Mouse (Mus musculus): ENCODE data around the gene Cd40. TPM values are rescaled to one million over a fixed set of nuclear protein-coding genes. Genes with fewer than 3 reads are reported as not detected.

Cd40 gene
- 8.3 and 9.7 TPM in 2 replicates for polyA plus RNA-seq (2014; fragmentation: Nextera tagmentation; extraction: Ambion mirVana)

GRCm38 (mm10) chr2:165054888-165055852, at the start of gene Cd40:
Gene Cd40 (plus strand): TSS chr2:165055627.
- H3K9me3 ChIP-seq (ENCODE audit: control insufficient read depth, low read depth, low read length): no peaks in the 10 kb centered on the region
- H3K4me1 ChIP-seq (ENCODE audit: control insufficient read depth, insufficient read depth, low read length): no peaks in the 10 kb centered on the region
- peak within 1 kb of the TSS; percentile 27 for H3K4me3 ChIP-seq (ENCODE audit: low read depth, low read length)
- 11% methylated on average over 25 of the region's 25 CpGs for WGBS
- H3K36me3 ChIP-seq (ENCODE audit: control insufficient read depth, insufficient read depth, low read length): no peaks in the 10 kb centered on the region
- H3K9ac ChIP-seq (replicated peaks; ENCODE audit: low read depth, low read length): no peak within 1 kb of the TSS
- H3K4me2 ChIP-seq (replicated peaks; ENCODE audit: low read depth, low read length): peak within 1 kb of the TSS; percentile 48
- H3K27me3 ChIP-seq (ENCODE audit: control insufficient read depth, insufficient read depth, low read length): no peaks in the 10 kb centered on the region
- peak; percentile 76 for ATAC-seq (ENCODE audit: insufficient number of reproducible peaks, insufficient read depth, low FRiP score, low read depth)
- H3K27ac ChIP-seq (ENCODE audit: low read length): no peak within 1 kb of the TSS

GRCm38 (mm10) chr2:165006813-165007212, 48.6 kb upstream of the Cd40 start:
- no peak for ATAC-seq (ENCODE audit: insufficient number of reproducible peaks, insufficient read depth, low FRiP score, low read depth)
- H3K4me1 ChIP-seq (ENCODE audit: control insufficient read depth, insufficient read depth, low read length): no peaks in the 10 kb centered on the region

GRCm38 (mm10) chr2:165007986-165008385, 47.4 kb upstream of the Cd40 start:
- no peak for ATAC-seq (ENCODE audit: insufficient number of reproducible peaks, insufficient read depth, low FRiP score, low read depth)
- H3K4me3 ChIP-seq (ENCODE audit: low read depth, low read length): no peak overlapping the region
- H3K27me3 ChIP-seq (ENCODE audit: control insufficient read depth, insufficient read depth, low read length): no peaks in the 10 kb centered on the region
- peaks cover 96% of the 10 kb centered on the region for H3K36me3 ChIP-seq (ENCODE audit: control insufficient read depth, insufficient read depth, low read length)
- no peak overlapping the region for H3K4me2 ChIP-seq (replicated peaks; ENCODE audit: low read depth, low read length)
- WGBS: 100% methylated on average over 1 of the region's 1 CpGs
- H3K4me1 ChIP-seq (ENCODE audit: control insufficient read depth, insufficient read depth, low read length): no peaks in the 10 kb centered on the region
- no peak overlapping the region for H3K27ac ChIP-seq (ENCODE audit: low read length)
- H3K9ac ChIP-seq (replicated peaks; ENCODE audit: low read depth, low read length): no peak overlapping the region
- H3K9me3 ChIP-seq (ENCODE audit: control insufficient read depth, low read depth, low read length): no peaks in the 10 kb centered on the region

More at GRCm38 (mm10) chr2:165006813-165007212, 48.6 kb upstream of the Cd40 start:
- Histone ChIP-seq H3K27me3 (ENCODE audit: control insufficient read depth, insufficient read depth, low read length) (no peaks in the 10 kb centered on the region), H3K4me3 (ENCODE audit: low read depth, low read length) (no peak overlapping the region), H3K36me3 (ENCODE audit: control insufficient read depth, insufficient read depth, low read length) (peaks cover 96% of the 10 kb centered on the region), H3K9ac (replicated peaks; ENCODE audit: low read depth, low read length) (no peak overlapping the region), H3K9me3 (ENCODE audit: control insufficient read depth, low read depth, low read length) (no peaks in the 10 kb centered on the region), H3K27ac (ENCODE audit: low read length) (no peak overlapping the region), H3K4me2 (replicated peaks; ENCODE audit: low read depth, low read length) (no peak overlapping the region)
- WGBS: 91% methylated on average over 4 of the region's 4 CpGs

GRCm38 (mm10) chr2:165009161-165009560, 46.3 kb upstream of the Cd40 start:
- no peak overlapping the region for H3K4me2 ChIP-seq (replicated peaks; ENCODE audit: low read depth, low read length)
- no peak overlapping the region for H3K4me3 ChIP-seq (ENCODE audit: low read depth, low read length)
- H3K27me3 ChIP-seq (ENCODE audit: control insufficient read depth, insufficient read depth, low read length): no peaks in the 10 kb centered on the region
- no peak for ATAC-seq (ENCODE audit: insufficient number of reproducible peaks, insufficient read depth, low FRiP score, low read depth)
- no peaks in the 10 kb centered on the region for H3K9me3 ChIP-seq (ENCODE audit: control insufficient read depth, low read depth, low read length)
- peaks cover 84% of the 10 kb centered on the region for H3K36me3 ChIP-seq (ENCODE audit: control insufficient read depth, insufficient read depth, low read length)
- WGBS: 94% methylated on average over 14 of the region's 14 CpGs
- H3K9ac ChIP-seq (replicated peaks; ENCODE audit: low read depth, low read length): no peak overlapping the region
- H3K4me1 ChIP-seq (ENCODE audit: control insufficient read depth, insufficient read depth, low read length): no peaks in the 10 kb centered on the region
- no peak overlapping the region for H3K27ac ChIP-seq (ENCODE audit: low read length)

- Histone ChIP-seq H3K36me3 (ENCODE audit: control insufficient read depth, insufficient read depth, low read length) (peaks cover 80% of the 10 kb centered on the region), H3K27me3 (ENCODE audit: control insufficient read depth, insufficient read depth, low read length) (no peaks in the 10 kb centered on the region), H3K4me1 (ENCODE audit: control insufficient read depth, insufficient read depth, low read length) (no peaks in the 10 kb centered on the region), H3K27ac (ENCODE audit: low read length) (no peak overlapping the region), H3K4me3 (ENCODE audit: low read depth, low read length) (no peak overlapping the region), H3K4me2 (replicated peaks; ENCODE audit: low read depth, low read length) (no peak overlapping the region), H3K9me3 (ENCODE audit: control insufficient read depth, low read depth, low read length) (no peaks in the 10 kb centered on the region), H3K9ac (replicated peaks; ENCODE audit: low read depth, low read length) (no peak overlapping the region)
- 79% methylated on average over 2 of the region's 2 CpGs for WGBS
- no peak for ATAC-seq (ENCODE audit: insufficient number of reproducible peaks, insufficient read depth, low FRiP score, low read depth)
These were observed 45.8 kb upstream of the Cd40 start for GRCm38 (mm10) chr2:165009581-165009980.

- Histone ChIP-seq H3K27ac (ENCODE audit: low read length) (no peak overlapping the region), H3K36me3 (ENCODE audit: control insufficient read depth, insufficient read depth, low read length) (peaks cover 72% of the 10 kb centered on the region), H3K27me3 (ENCODE audit: control insufficient read depth, insufficient read depth, low read length) (no peaks in the 10 kb centered on the region), H3K4me2 (replicated peaks; ENCODE audit: low read depth, low read length) (no peak overlapping the region), H3K4me1 (ENCODE audit: control insufficient read depth, insufficient read depth, low read length) (no peaks in the 10 kb centered on the region), H3K9ac (replicated peaks; ENCODE audit: low read depth, low read length) (no peak overlapping the region), H3K9me3 (ENCODE audit: control insufficient read depth, low read depth, low read length) (no peaks in the 10 kb centered on the region), H3K4me3 (ENCODE audit: low read depth, low read length) (no peak overlapping the region)
- no peak for ATAC-seq (ENCODE audit: insufficient number of reproducible peaks, insufficient read depth, low FRiP score, low read depth)
- 82% methylated on average over 10 of the region's 10 CpGs for WGBS
These were observed 45.1 kb upstream of the Cd40 start for GRCm38 (mm10) chr2:165010351-165010750.

- Histone ChIP-seq H3K4me1 (ENCODE audit: control insufficient read depth, insufficient read depth, low read length) (no peaks in the 10 kb centered on the region), H3K9me3 (ENCODE audit: control insufficient read depth, low read depth, low read length) (no peaks in the 10 kb centered on the region), H3K4me2 (replicated peaks; ENCODE audit: low read depth, low read length) (no peak overlapping the region), H3K9ac (replicated peaks; ENCODE audit: low read depth, low read length) (no peak overlapping the region), H3K27ac (ENCODE audit: low read length) (no peak overlapping the region), H3K4me3 (ENCODE audit: low read depth, low read length) (no peak overlapping the region), H3K36me3 (ENCODE audit: control insufficient read depth, insufficient read depth, low read length) (peaks cover 44% of the 10 kb centered on the region), H3K27me3 (ENCODE audit: control insufficient read depth, insufficient read depth, low read length) (no peaks in the 10 kb centered on the region)
- WGBS: 88% methylated on average over 5 of the region's 5 CpGs
- no peak for ATAC-seq (ENCODE audit: insufficient number of reproducible peaks, insufficient read depth, low FRiP score, low read depth)
These were observed 40.5 kb upstream of the Cd40 start for GRCm38 (mm10) chr2:165014935-165015334.

- Histone ChIP-seq H3K4me2 (replicated peaks; ENCODE audit: low read depth, low read length) (no peak overlapping the region), H3K27me3 (ENCODE audit: control insufficient read depth, insufficient read depth, low read length) (no peaks in the 10 kb centered on the region), H3K27ac (ENCODE audit: low read length) (no peak overlapping the region), H3K9me3 (ENCODE audit: control insufficient read depth, low read depth, low read length) (no peaks in the 10 kb centered on the region), H3K4me3 (ENCODE audit: low read depth, low read length) (no peak overlapping the region), H3K36me3 (ENCODE audit: control insufficient read depth, insufficient read depth, low read length) (peaks cover 36% of the 10 kb centered on the region), H3K9ac (replicated peaks; ENCODE audit: low read depth, low read length) (no peak overlapping the region), H3K4me1 (ENCODE audit: control insufficient read depth, insufficient read depth, low read length) (no peaks in the 10 kb centered on the region)
- no peak for ATAC-seq (ENCODE audit: insufficient number of reproducible peaks, insufficient read depth, low FRiP score, low read depth)
- WGBS: 85% methylated on average over 3 of the region's 3 CpGs
These were observed 34.9 kb upstream of the Cd40 start for GRCm38 (mm10) chr2:165020490-165020889.
